Mouse (Mus musculus) small intestine, adult 2 months (tissue): ENCODE measurements at regions not wholly inside any gene's neighbourhood (a gene's known extent, or its start where the extent isn't known, plus 50 kb on each side); places are given as distances from the start of the nearest gene placed in this dataset.

Experiments used
- H3K27ac ChIP-seq: fragments of 200-500 bp; 2 replicates; pipeline ENCODE4 v1.5.1; 2012; ENCODE audit warnings: low read depth, low read length, control low read depth, inconsistent platforms; ENCODE audit not compliant: insufficient read depth
- H3K27me3 ChIP-seq: fragments of 200-500 bp; 2 replicates; pipeline ENCODE4 v1.6.1; 2012; ENCODE audit warnings: mild to moderate bottlenecking, moderate library complexity, low read length, inconsistent platforms; ENCODE audit not compliant: control insufficient read depth, insufficient read depth
- H3K36me3 ChIP-seq: fragments of 200-500 bp; 2 replicates; pipeline ENCODE4 v1.6.1; 2012; ENCODE audit warnings: mild to moderate bottlenecking, low read length, control low read depth, inconsistent platforms; ENCODE audit not compliant: control insufficient read depth, insufficient read depth
- H3K4me1 ChIP-seq: fragments of 200-500 bp; 2 replicates; pipeline ENCODE4 v1.6.1; 2012; ENCODE audit warnings: low read length, inconsistent platforms, mixed read lengths; ENCODE audit not compliant: control insufficient read depth, insufficient read depth, insufficient read length
- H3K4me3 ChIP-seq: fragments of 200-500 bp; 2 replicates; pipeline ENCODE4 v1.5.1; 2012; ENCODE audit warnings: low read depth, mild to moderate bottlenecking, control low read depth, inconsistent platforms, low read length, moderate library complexity
- CTCF ChIP-seq: fragments of 200-500 bp; IDR thresholded peaks from 2 replicates; pipeline ENCODE4 v1.5.1; 2012; ENCODE audit warnings: low read depth, mild to moderate bottlenecking, control low read depth, inconsistent platforms, low read length, moderate library complexity, mixed read lengths; ENCODE audit not compliant: insufficient replicate concordance, insufficient read length; ENCODE audit errors: extremely low read depth
- POLR2A ChIP-seq: fragments of 200-500 bp; IDR thresholded peaks from 2 replicates; pipeline ENCODE4 v1.6.1; 2012; ENCODE audit warnings: low read depth, mild to moderate bottlenecking, control low read depth, inconsistent platforms, low read length, moderate library complexity
- WGBS: fragments of 180-500 bp; shearing (Covaris S2); methylation state at CpG from one replicate; pipeline ENCODE4 v1.1.7; 2018; 5-methylcytosine and 5-hydroxymethylcytosine counted together

DNA sequence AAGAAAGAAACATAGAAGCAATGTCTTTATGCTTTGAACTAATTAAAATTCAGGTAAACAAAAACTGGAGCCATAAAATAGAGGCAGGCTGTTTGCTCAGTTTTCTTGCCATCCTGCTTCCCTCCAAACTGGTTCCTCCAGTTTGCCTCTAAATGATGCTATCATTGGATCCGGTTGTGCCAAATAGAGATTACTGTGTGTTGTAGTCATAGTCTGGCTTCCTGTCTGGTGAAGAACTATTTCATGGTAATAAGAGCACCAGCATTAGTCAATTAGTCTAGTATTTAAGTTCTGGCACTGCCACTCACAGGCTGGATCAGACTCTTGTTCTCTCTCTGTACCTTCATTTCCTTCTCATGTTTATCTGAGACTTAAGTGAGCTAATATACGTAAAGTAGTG lies 141.9 kb upstream of the Rasa1 start:
- no peak overlapping the region for H3K4me3 ChIP-seq
- H3K36me3 ChIP-seq = no peaks in the 10 kb centered on the region
- H3K27ac ChIP-seq = no peak overlapping the region
- TF ChIP-seq POLR2A = no peak
- no peak for TF ChIP-seq CTCF
- H3K4me1 ChIP-seq = no peaks in the 10 kb centered on the region
- 44% methylated on average over 2 of the region's 2 CpGs for WGBS
- H3K27me3 ChIP-seq = no peaks in the 10 kb centered on the region

- TF ChIP-seq CTCF (no peak), POLR2A (no peak)
- Histone ChIP-seq H3K27me3 (no peaks in the 10 kb centered on the region), H3K4me1 (no peaks in the 10 kb centered on the region), H3K4me3 (no peak overlapping the region), H3K36me3 (no peaks in the 10 kb centered on the region), H3K27ac (no peak overlapping the region)
- WGBS = 58% methylated on average over 3 of the region's 3 CpGs
These were observed 141.1 kb upstream of the Rasa1 start for GRCm38 (mm10) chr13:85430040-85430439.

DNA sequence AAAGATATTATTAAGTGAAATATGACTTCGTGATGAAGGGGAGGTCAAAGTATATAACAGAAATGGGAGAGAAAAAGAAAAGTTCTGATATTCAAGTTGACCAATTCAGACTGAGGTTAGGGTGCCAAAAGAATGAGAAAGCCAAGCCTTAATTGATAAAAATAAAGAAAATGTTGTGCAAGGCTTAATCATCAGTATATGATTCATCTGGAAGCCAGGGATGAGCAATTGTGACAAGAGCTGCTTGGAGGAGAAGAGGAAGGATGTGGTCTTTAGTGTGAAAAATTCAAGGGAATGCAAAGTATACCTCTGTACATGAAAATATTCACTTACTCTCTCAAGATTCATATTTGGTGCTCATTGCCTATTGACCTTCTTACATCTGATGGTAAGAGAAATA lies 129.7 kb upstream of the Rasa1 start:
- no peaks in the 10 kb centered on the region for H3K36me3 ChIP-seq

GRCm38 (mm10) chr13:85414951-85415350 lies 126.0 kb upstream of the Rasa1 start:
- no peaks in the 10 kb centered on the region for H3K36me3 ChIP-seq
- WGBS = 81% methylated on average over 4 of the region's 4 CpGs
- TF ChIP-seq POLR2A (no peak), CTCF (no peak)
- H3K27ac ChIP-seq = no peak overlapping the region
- no peaks in the 10 kb centered on the region for H3K27me3 ChIP-seq
- H3K4me1 ChIP-seq = no peaks in the 10 kb centered on the region
- H3K4me3 ChIP-seq = no peak overlapping the region

More for the DNA sequence above, 129.7 kb upstream of the Rasa1 start:
- no peak overlapping the region for H3K4me3 ChIP-seq
- no peaks in the 10 kb centered on the region for H3K27me3 ChIP-seq
- TF ChIP-seq CTCF (no peak), POLR2A (no peak)
- H3K4me1 ChIP-seq = no peaks in the 10 kb centered on the region
- 73% methylated on average over 1 of the region's 1 CpGs for WGBS
- H3K27ac ChIP-seq = no peak overlapping the region

GRCm38 (mm10) chr13:85411327-85411726 lies 122.4 kb upstream of the Rasa1 start:
- Histone ChIP-seq H3K4me3 (no peak overlapping the region), H3K4me1 (no peaks in the 10 kb centered on the region), H3K27me3 (no peaks in the 10 kb centered on the region), H3K27ac (no peak overlapping the region), H3K36me3 (no peaks in the 10 kb centered on the region)
- 76% methylated on average over 3 of the region's 3 CpGs for WGBS
- no peak for TF ChIP-seq CTCF
- no peak for TF ChIP-seq POLR2A

GRCm38 (mm10) chr13:85398834-85399233 lies 109.9 kb upstream of the Rasa1 start:
- WGBS = 68% methylated on average over 5 of the region's 5 CpGs
- H3K27ac ChIP-seq = no peak overlapping the region
- H3K27me3 ChIP-seq = no peaks in the 10 kb centered on the region
- H3K36me3 ChIP-seq = no peaks in the 10 kb centered on the region
- H3K4me3 ChIP-seq = no peak overlapping the region
- no peak for TF ChIP-seq CTCF
- no peak for TF ChIP-seq POLR2A
- H3K4me1 ChIP-seq = no peaks in the 10 kb centered on the region

GRCm38 (mm10) chr13:85376338-85376998 lies 87.5 kb upstream of the Rasa1 start:
- Histone ChIP-seq H3K4me1 (no peaks in the 10 kb centered on the region), H3K27ac (no peak overlapping the region), H3K27me3 (no peaks in the 10 kb centered on the region), H3K36me3 (no peaks in the 10 kb centered on the region), H3K4me3 (no peak overlapping the region)
- WGBS = 60% methylated on average over 3 of the region's 3 CpGs
- TF ChIP-seq CTCF (no peak), POLR2A (no peak)
